Mouse (Mus musculus): ENCODE results near the gene Cyp2d22.
A peak's percentile ranks its signal among the peaks of the same experiment; 100 is the strongest.
"Not testable (repeated sequence)": the region's sequence is repeated elsewhere in the genome, so short reads cannot be mapped to it uniquely, and the experiment has no call there.

Cyp2d22 gene

GRCm38 (mm10) chr15:82376393-82377138 is 3.5 kb downstream of the Cyp2d22 start:
- peak; percentile 91 to 92 for DNase-seq (ENCODE audit: low spot score in 2 of 2)

- no peak for DNase-seq (ENCODE audit: low spot score in 2 of 2)
Measured at GRCm38 (mm10) chr15:82375855-82376254, 4.2 kb downstream of the Cyp2d22 start.

- no peak for DNase-seq (ENCODE audit: low spot score in 2 of 2)
Measured at GRCm38 (mm10) chr15:82374437-82374836, 5.6 kb downstream of the Cyp2d22 start.

- DNase-seq (ENCODE audit: low spot score in 2 of 2): no peak
Measured at GRCm38 (mm10) chr15:82372991-82373390, 7.1 kb downstream of the Cyp2d22 start.

GRCm38 (mm10) chr15:82372446-82372845 is 7.6 kb downstream of the Cyp2d22 start:
- DNase-seq (ENCODE audit: low spot score in 2 of 2): no peak

- no peak for DNase-seq (ENCODE audit: low spot score in 2 of 2)
Measured at GRCm38 (mm10) chr15:82368851-82369250, 11.2 kb downstream of the Cyp2d22 start.

- DNase-seq (ENCODE audit: low spot score in 2 of 2): no peak
Measured at GRCm38 (mm10) chr15:82368146-82368545, 11.9 kb downstream of the Cyp2d22 start.

- not testable (repeated sequence) for DNase-seq (ENCODE audit: low spot score in 2 of 2)
Measured at GRCm38 (mm10) chr15:82364561-82364960, 15.5 kb downstream of the Cyp2d22 start.

GRCm38 (mm10) chr15:82363801-82364200 is 16.3 kb downstream of the Cyp2d22 start:
- not testable (repeated sequence) for DNase-seq (ENCODE audit: low spot score in 2 of 2)

GRCm38 (mm10) chr15:82362234-82362633 is 17.8 kb downstream of the Cyp2d22 start:
- DNase-seq (ENCODE audit: low spot score in 2 of 2): no peak

- DNase-seq (ENCODE audit: low spot score in 2 of 2): no peak
Measured at GRCm38 (mm10) chr15:82361459-82362018, 18.5 kb downstream of the Cyp2d22 start.

- no peak for DNase-seq (ENCODE audit: low spot score in 2 of 2)
Measured at GRCm38 (mm10) chr15:82358431-82359260, 21.4 kb downstream of the Cyp2d22 start.

GRCm38 (mm10) chr15:82354126-82354945 is 25.7 kb downstream of the Cyp2d22 start, which contains the start of gene Ndufa6:
Gene Ndufa6 (minus strand): TSS chr15:82354322.
- DNase-seq (ENCODE audit: low spot score in 2 of 2): peak; percentile 97 to 98

- DNase-seq (ENCODE audit: low spot score in 2 of 2): no peak
Measured at GRCm38 (mm10) chr15:82353745-82354113, 26.3 kb downstream of the Cyp2d22 start.

- no peak for DNase-seq (ENCODE audit: low spot score in 2 of 2)
Measured at GRCm38 (mm10) chr15:82353078-82353744, 26.8 kb downstream of the Cyp2d22 start.

- DNase-seq (ENCODE audit: low spot score in 2 of 2): no peak
Measured at GRCm38 (mm10) chr15:82351480-82351879, 28.6 kb downstream of the Cyp2d22 start.

GRCm38 (mm10) chr15:82350349-82350748 is 29.7 kb downstream of the Cyp2d22 start:
- DNase-seq (ENCODE audit: low spot score in 2 of 2): no peak

- no peak for DNase-seq (ENCODE audit: low spot score in 2 of 2)
Measured at GRCm38 (mm10) chr15:82348999-82349341, 31.1 kb downstream of the Cyp2d22 start.

GRCm38 (mm10) chr15:82348258-82348998 is 31.6 kb downstream of the Cyp2d22 start:
- DNase-seq (ENCODE audit: low spot score in 2 of 2): no peak

GRCm38 (mm10) chr15:82347852-82348251 is 32.2 kb downstream of the Cyp2d22 start:
- no peak for DNase-seq (ENCODE audit: low spot score in 2 of 2)

- DNase-seq (ENCODE audit: low spot score in 2 of 2): no peak
Measured at GRCm38 (mm10) chr15:82347303-82347676, 32.8 kb downstream of the Cyp2d22 start.

All from heart, adult 9 months (tissue).